Mouse (Mus musculus) forebrain, embryonic 13.5 days (tissue): ENCODE measurements around the gene Arf3. TPM values are rescaled to one million over a fixed set of nuclear protein-coding genes. Genes with fewer than 3 reads are reported as not detected.
"Not testable (repeated sequence)": the region's sequence is repeated elsewhere in the genome, so short reads cannot be mapped to it uniquely, and the experiment has no call there.

Experiments used
- ATAC-seq: fragments of 200-750 bp; cut with Nextera tagmentation; 2 replicates; pipeline ENCODE4 v1.8.0; 2017
- H3K27ac ChIP-seq: fragments of 300-500 bp; sonication (generic); 2 replicates; pipeline ENCODE4 v1.5.1; 2015; ENCODE audit warnings: inconsistent platforms, mild to moderate bottlenecking, moderate library complexity
- H3K27me3 ChIP-seq: fragments of 300-500 bp; sonication (generic); 2 replicates; pipeline ENCODE4 v1.6.1; 2015; ENCODE audit warnings: mild to moderate bottlenecking, inconsistent platforms
- H3K36me3 ChIP-seq: fragments of 300-500 bp; sonication (generic); 2 replicates; pipeline ENCODE4 v1.6.1; 2015; ENCODE audit warnings: mild to moderate bottlenecking, inconsistent platforms; ENCODE audit not compliant: poor library complexity, severe bottlenecking
- H3K4me1 ChIP-seq: fragments of 300-500 bp; sonication (generic); 2 replicates; pipeline ENCODE4 v1.6.1; 2015; ENCODE audit warnings: inconsistent platforms
- H3K4me2 ChIP-seq: fragments of 300-500 bp; sonication (generic); 2 replicates; pipeline ENCODE4 v1.6.1; 2015; ENCODE audit warnings: inconsistent platforms, mild to moderate bottlenecking, moderate library complexity
- H3K4me3 ChIP-seq: fragments of 300-500 bp; sonication (generic); 2 replicates; pipeline ENCODE4 v1.5.1; 2015; ENCODE audit warnings: mild to moderate bottlenecking, inconsistent platforms
- H3K9ac ChIP-seq: fragments of 300-500 bp; sonication (generic); 2 replicates; pipeline ENCODE4 v1.6.1; 2015; ENCODE audit warnings: mild to moderate bottlenecking, inconsistent platforms
- H3K9me3 ChIP-seq: fragments of 300-500 bp; sonication (generic); replicated peaks from 2 replicates; pipeline ENCODE4 v1.6.1; 2016; ENCODE audit warnings: inconsistent platforms
- WGBS: fragments of 180-500 bp; shearing (Covaris S2); methylation state at CpG from one replicate; pipeline ENCODE4 v1.1.7; 2015; 5-methylcytosine and 5-hydroxymethylcytosine counted together
- polyA plus RNA-seq: library from polyadenylated mRNA; unstranded; fragments of >200 nt; fragmentation: Nextera tagmentation; extraction: Ambion mirVana; gene quantifications from 2 replicates; pipeline ENCODE4 v1.2.1, GENCODE M21; 2015

The Arf3 gene
- 49.2 and 55.1 TPM in 2 replicates for polyA plus RNA-seq

GRCm38 (mm10) chr15:98762670-98763529, at the start of gene Arf3:
Gene Arf3 (minus strand): TSS chr15:98763214.
- Histone ChIP-seq H3K27ac (peak within 1 kb of the TSS; percentile 89), H3K9ac (peak within 1 kb of the TSS; percentile 98), H3K36me3 (peaks cover 28% of the 10 kb centered on the region), H3K4me1 (peaks cover 25% of the 10 kb centered on the region), H3K4me2 (peak within 1 kb of the TSS; percentile 82), H3K4me3 (peak within 1 kb of the TSS; percentile 99), H3K9me3 (no peaks in the 10 kb centered on the region), H3K27me3 (peaks cover 28% of the 10 kb centered on the region)
- WGBS, result under 1% methylated on average over 73 of the region's 76 CpGs
- peak; percentile 97 for ATAC-seq

- Histone ChIP-seq H3K36me3 (peaks cover 37% of the 10 kb centered on the region), H3K27me3 (peaks cover 58% of the 10 kb centered on the region), H3K4me1 (peaks cover 39% of the 10 kb centered on the region)
- H3K9me3 ChIP-seq, H3K27ac ChIP-seq, ATAC-seq, H3K4me2 ChIP-seq, H3K4me3 ChIP-seq, H3K9ac ChIP-seq: not testable (repeated sequence)
- 75% methylated on average over 6 of the region's 6 CpGs for WGBS
Measured at GRCm38 (mm10) chr15:98810212-98810611, 47.2 kb upstream of the Arf3 start.

- H3K27me3 ChIP-seq, result peaks cover 67% of the 10 kb centered on the region
- no peaks in the 10 kb centered on the region for H3K9me3 ChIP-seq
- peaks cover 31% of the 10 kb centered on the region for H3K36me3 ChIP-seq
- ATAC-seq, result no peak
- peak within 1 kb of the TSS; percentile 51 for H3K9ac ChIP-seq
- 24% methylated on average over 3 of the region's 3 CpGs for WGBS
- H3K4me3 ChIP-seq, result peak within 1 kb of the TSS; percentile 43
- H3K4me1 ChIP-seq, result peaks cover 44% of the 10 kb centered on the region
- peak within 1 kb of the TSS; percentile 70 for H3K4me2 ChIP-seq
- H3K27ac ChIP-seq, result no peak within 1 kb of the TSS
Measured at GRCm38 (mm10) chr15:98809390-98809789, 46.4 kb upstream of the Arf3 start, which contains the start of gene Ddn. Gene Ddn (minus strand): TSS chr15:98809490.

- Histone ChIP-seq H3K36me3 (peaks cover 24% of the 10 kb centered on the region), H3K9me3 (no peaks in the 10 kb centered on the region), H3K4me2 (peak overlapping the region; percentile 70), H3K27ac (no peak overlapping the region), H3K27me3 (peaks cover 74% of the 10 kb centered on the region), H3K9ac (peak overlapping the region; percentile 51), H3K4me3 (peak overlapping the region; percentile 43; the same call in 1 of the 2 replicates), H3K4me1 (peaks cover 48% of the 10 kb centered on the region)
- WGBS, result 7% methylated on average over 6 of the region's 6 CpGs
- ATAC-seq, result no peak
Measured at GRCm38 (mm10) chr15:98808651-98809134, 45.7 kb upstream of the Arf3 start.

GRCm38 (mm10) chr15:98807895-98808650, 45.1 kb upstream of the Arf3 start:
- peak; percentile 53; the same call in 1 of the 2 replicates for ATAC-seq
- WGBS, result under 1% methylated on average over 34 of the region's 34 CpGs
- no peak overlapping the region for H3K27ac ChIP-seq

GRCm38 (mm10) chr15:98806809-98807770, 44.1 kb upstream of the Arf3 start:
- Histone ChIP-seq H3K4me2 (peak overlapping the region; percentile 70), H3K36me3 (peaks cover 9% of the 10 kb centered on the region; the same call in 1 of the 2 replicates), H3K9ac (peak overlapping the region; percentile 46; the same call in 1 of the 2 replicates), H3K27me3 (peaks cover 90% of the 10 kb centered on the region), H3K9me3 (no peaks in the 10 kb centered on the region), H3K4me1 (peaks cover 48% of the 10 kb centered on the region), H3K27ac (no peak overlapping the region), H3K4me3 (peak overlapping the region; percentile 43)
- ATAC-seq, result no peak
- WGBS, result under 1% methylated on average over 58 of the region's 58 CpGs

More at GRCm38 (mm10) chr15:98807895-98808650, 45.1 kb upstream of the Arf3 start:
- Histone ChIP-seq H3K36me3 (peaks cover 18% of the 10 kb centered on the region), H3K9ac (peak overlapping the region; percentile 51), H3K27me3 (peaks cover 80% of the 10 kb centered on the region), H3K4me1 (peaks cover 48% of the 10 kb centered on the region), H3K4me3 (peak overlapping the region; percentile 43), H3K4me2 (peak overlapping the region; percentile 70), H3K9me3 (no peaks in the 10 kb centered on the region)

GRCm38 (mm10) chr15:98806071-98806808, 43.2 kb upstream of the Arf3 start:
- no peak overlapping the region for H3K9ac ChIP-seq
- WGBS, result 2% methylated on average over 30 of the region's 30 CpGs
- peak overlapping the region; percentile 43 for H3K4me3 ChIP-seq
- 0 out of 2 replicates have a peak, but pooled peaks cover 3% of the 10 kb centered on the region for H3K36me3 ChIP-seq
- H3K27me3 ChIP-seq, result peaks cover 98% of the 10 kb centered on the region
- no peak for ATAC-seq
- peak overlapping the region; percentile 71 for H3K4me2 ChIP-seq
- H3K4me1 ChIP-seq, result peaks cover 48% of the 10 kb centered on the region
- H3K27ac ChIP-seq, result no peak overlapping the region
- no peaks in the 10 kb centered on the region for H3K9me3 ChIP-seq

- Histone ChIP-seq H3K27me3 (peaks cover 99% of the 10 kb centered on the region), H3K9ac (peak overlapping the region; percentile 66), H3K4me2 (peak overlapping the region; percentile 71), H3K27ac (no peak overlapping the region), H3K9me3 (no peaks in the 10 kb centered on the region), H3K4me1 (peaks cover 48% of the 10 kb centered on the region), H3K36me3 (no peaks in the 10 kb centered on the region), H3K4me3 (peak overlapping the region; percentile 43)
- ATAC-seq, result peak; percentile 55
- WGBS, result under 1% methylated on average over 64 of the region's 64 CpGs
Measured at GRCm38 (mm10) chr15:98805324-98806040, 42.5 kb upstream of the Arf3 start.

GRCm38 (mm10) chr15:98804054-98804453, 41.0 kb upstream of the Arf3 start:
- H3K4me3 ChIP-seq, result peak overlapping the region; percentile 6; the same call in 1 of the 2 replicates
- H3K27me3 ChIP-seq, result peaks cover 100% of the 10 kb centered on the region
- H3K4me2 ChIP-seq, result peak overlapping the region; percentile 40
- H3K27ac ChIP-seq, result no peak overlapping the region
- H3K4me1 ChIP-seq, result peaks cover 48% of the 10 kb centered on the region
- H3K36me3 ChIP-seq, result no peaks in the 10 kb centered on the region
- ATAC-seq, result peak; percentile 50; the same call in 1 of the 2 replicates
- H3K9ac ChIP-seq, result no peak overlapping the region
- under 1% methylated on average over 32 of the region's 32 CpGs for WGBS
- H3K9me3 ChIP-seq, result no peaks in the 10 kb centered on the region

- Histone ChIP-seq H3K36me3 (no peaks in the 10 kb centered on the region), H3K27ac (no peak overlapping the region), H3K4me2 (no peak overlapping the region), H3K27me3 (peaks cover 99% of the 10 kb centered on the region), H3K9me3 (no peaks in the 10 kb centered on the region), H3K9ac (no peak overlapping the region), H3K4me1 (peaks cover 45% of the 10 kb centered on the region), H3K4me3 (no peak overlapping the region)
- no peak for ATAC-seq
- WGBS, result 2% methylated on average over 8 of the region's 8 CpGs
Measured at GRCm38 (mm10) chr15:98802926-98803325, 39.9 kb upstream of the Arf3 start.
